Mouse (Mus musculus): ENCODE measurements around the gene Cyld. TPM values are rescaled to one million over a fixed set of nuclear protein-coding genes. Genes with fewer than 3 reads are reported as not detected.

Gene Cyld
- polyA plus RNA-seq, 1 experiment: 27.0 TPM

DNA sequence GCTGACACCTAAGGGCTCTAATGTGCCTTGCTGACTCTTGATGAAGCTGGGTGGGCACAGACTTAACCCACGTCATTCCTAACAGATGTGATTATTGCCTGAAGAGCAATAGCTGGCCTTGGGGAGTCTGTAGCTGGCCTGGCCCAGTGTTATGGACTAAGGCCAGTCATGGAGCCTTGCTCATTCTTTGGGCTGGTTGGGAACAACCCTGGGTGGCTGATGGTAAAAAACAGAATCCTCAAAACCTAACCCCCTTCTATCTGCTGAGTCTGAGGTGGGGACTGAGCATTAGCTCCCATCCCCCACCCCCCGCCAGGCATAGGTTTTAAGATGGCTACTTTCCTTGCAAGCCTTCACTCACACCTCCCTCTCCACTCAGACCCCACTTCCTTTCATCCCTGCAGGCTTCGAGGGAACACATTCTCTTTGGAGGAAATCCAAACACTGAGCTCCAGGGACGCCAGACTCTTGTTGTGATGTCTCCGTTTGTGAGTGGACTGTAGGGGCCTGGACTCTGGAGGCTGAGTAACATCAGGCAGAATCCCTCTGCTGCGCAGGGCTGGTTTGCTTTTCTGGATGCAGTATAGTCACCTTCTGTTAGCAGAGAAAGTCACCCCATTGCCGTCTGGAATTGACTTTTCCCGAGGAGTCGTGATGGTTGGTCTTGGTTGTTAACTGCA, 10.5 kb upstream of the Cyld start:
- DNase-seq (ENCODE audit: extremely low spot score in 1 of 2, low spot score in 1 of 2): no peak

- no peak for DNase-seq (ENCODE audit: extremely low spot score in 1 of 2, low spot score in 1 of 2)
Observed at GRCm38 (mm10) chr8:88686906-88687235, 10.0 kb upstream of the Cyld start.

- DNase-seq (ENCODE audit: extremely low spot score in 1 of 2, low spot score in 1 of 2): no peak
Observed at GRCm38 (mm10) chr8:88689151-88689550, 7.7 kb upstream of the Cyld start.

DNA sequence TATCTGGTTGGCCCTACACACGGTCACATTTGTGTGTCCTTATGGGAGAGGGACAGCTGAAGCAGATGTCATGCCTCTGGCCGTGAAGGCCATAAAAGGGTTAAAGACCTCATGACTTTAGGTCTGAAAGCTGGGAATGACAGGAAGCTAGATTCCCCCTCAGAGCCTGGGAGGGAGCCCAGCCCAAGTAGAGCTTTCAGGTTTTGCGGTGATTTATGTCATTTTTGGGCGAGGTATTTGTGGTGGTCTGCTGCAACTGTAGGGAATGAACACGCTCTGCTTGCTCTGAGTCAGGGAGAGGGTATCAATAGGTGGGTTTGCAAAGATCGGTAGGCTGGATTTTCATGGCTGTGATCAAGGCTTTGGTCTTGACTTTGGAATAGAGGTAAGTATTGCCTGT, 6.9 kb upstream of the Cyld start:
- DNase-seq (ENCODE audit: extremely low spot score in 1 of 2, low spot score in 1 of 2): no peak

DNA sequence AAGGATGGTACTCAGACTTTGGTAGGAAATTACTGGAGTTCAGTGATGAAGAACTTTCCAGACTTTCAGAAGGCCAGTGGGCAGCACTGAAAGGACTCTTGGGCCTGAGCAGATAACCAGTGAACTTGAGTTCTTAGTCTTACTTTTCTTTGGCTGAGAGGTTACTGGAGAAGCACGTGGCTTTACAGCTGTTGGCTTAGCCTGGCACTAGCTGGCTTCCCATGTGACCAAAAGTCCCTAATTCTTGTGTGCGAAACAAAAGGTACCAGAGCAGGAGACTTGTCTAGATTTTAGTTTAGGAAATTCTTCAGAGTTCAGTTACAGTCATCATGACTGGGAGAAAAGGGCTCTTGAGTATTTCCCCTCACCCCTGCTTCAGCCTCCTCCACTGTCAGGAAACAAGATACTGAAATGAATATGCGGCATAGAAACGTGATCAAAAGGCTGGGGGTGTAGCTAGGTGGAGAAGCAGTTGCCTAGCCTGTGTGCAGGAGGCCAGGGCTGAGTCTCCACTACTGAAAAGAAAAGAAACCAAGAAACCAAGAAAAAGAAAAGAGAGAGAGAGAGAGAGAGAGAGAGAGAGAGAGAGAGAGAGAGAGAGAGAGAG, 5.4 kb upstream of the Cyld start:
- DNase-seq (ENCODE audit: extremely low spot score in 1 of 2, low spot score in 1 of 2): no peak

DNA sequence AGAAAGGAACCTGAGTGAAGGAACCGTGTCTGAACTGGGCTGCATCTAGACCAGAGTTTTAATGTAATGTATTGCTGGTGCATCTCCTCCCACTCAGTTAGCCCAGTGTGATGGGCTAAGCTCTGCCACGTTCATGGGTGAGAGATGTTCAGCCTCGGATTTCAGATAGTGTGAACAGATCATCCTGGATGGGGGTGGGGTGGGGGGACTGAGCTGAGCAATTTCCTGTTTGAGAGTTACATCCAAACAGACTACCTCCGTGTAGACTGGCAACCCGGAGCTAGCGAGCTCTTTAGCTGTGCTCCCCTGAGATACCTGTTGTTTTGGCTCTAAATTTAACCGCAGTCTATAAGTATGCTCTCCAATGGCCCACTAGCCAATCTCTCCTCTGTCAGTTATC, 4.9 kb upstream of the Cyld start:
- DNase-seq (ENCODE audit: extremely low spot score in 1 of 2, low spot score in 1 of 2): no peak

DNA sequence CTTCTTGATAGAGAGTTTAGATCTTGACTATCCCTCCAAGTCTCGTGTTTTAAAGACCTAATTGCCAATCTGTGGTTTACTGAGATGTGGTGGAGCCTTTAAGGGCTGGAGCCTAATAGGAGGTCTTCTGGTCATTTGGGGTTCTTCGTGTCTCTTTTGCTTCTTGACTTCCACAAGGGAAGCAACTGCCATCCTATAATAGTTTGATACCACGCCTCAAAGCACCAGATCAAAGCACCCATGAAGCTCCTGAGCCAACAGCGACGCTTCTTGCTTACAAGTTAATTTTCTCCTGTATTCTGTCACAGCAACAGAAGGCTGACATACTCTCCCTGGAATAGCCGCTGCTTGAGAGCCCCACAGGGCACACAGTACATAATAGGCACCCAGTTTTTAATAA, 4.0 kb upstream of the Cyld start:
- no peak for DNase-seq (ENCODE audit: extremely low spot score in 1 of 2, low spot score in 1 of 2)

GRCm38 (mm10) chr8:88693376-88693775, 3.5 kb upstream of the Cyld start:
- no peak for DNase-seq (ENCODE audit: extremely low spot score in 1 of 2, low spot score in 1 of 2)

DNA sequence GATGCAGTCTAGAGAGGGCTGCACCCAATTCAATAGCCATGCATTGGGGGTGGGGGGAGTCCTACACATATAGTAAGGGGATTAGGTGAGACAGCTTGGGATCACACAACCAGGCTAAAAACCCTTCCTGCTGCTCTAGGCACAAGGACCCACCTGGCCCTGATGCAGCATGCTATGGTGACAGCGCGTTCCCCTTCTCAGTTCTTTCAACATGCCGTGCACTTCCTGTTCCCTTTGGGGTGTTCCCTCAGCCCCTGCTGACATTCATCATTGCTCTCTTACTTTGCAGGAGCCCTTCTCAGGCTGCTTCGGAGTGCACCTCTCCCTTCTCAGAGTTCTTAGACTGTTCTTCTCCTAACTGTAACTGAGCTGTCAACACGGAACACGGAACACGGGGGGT, 2.5 kb upstream of the Cyld start:
- DNase-seq (ENCODE audit: extremely low spot score in 1 of 2, low spot score in 1 of 2): no peak

- no peak for DNase-seq (ENCODE audit: extremely low spot score in 1 of 2, low spot score in 1 of 2)
Observed at GRCm38 (mm10) chr8:88696228-88696627, 600 bp upstream of the Cyld start.

DNA sequence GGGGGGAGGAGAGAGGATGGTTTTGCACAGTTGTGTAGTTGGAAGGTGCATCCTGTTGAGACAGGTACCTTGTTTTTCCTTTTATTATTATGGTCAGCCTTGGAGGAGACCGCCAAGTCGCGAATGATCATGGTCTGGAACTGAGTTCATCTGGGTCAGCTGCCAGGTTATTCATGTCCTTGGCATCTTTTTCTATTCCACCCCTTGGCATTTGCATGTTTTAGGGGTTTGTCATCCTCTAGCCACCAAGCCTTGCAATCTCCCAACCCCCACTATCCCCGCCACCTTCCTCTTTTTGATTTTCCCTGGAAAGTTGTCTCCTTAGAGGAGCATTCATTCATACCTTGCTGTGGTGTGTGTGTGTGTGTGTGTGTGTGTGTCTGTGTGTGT, 809 bp downstream of the Cyld start:
- DNase-seq (ENCODE audit: extremely low spot score in 1 of 2, low spot score in 1 of 2): no peak

GRCm38 (mm10) chr8:88698048-88698447, 1.2 kb downstream of the Cyld start:
- peak in 1 of 2 experiments; percentile 38 for DNase-seq (ENCODE audit: extremely low spot score in 1 of 2, low spot score in 1 of 2)

- peak in 1 of 2 experiments; percentile 45 for DNase-seq (ENCODE audit: extremely low spot score in 1 of 2, low spot score in 1 of 2)
Observed at GRCm38 (mm10) chr8:88701611-88702010, 4.8 kb downstream of the Cyld start.

DNA sequence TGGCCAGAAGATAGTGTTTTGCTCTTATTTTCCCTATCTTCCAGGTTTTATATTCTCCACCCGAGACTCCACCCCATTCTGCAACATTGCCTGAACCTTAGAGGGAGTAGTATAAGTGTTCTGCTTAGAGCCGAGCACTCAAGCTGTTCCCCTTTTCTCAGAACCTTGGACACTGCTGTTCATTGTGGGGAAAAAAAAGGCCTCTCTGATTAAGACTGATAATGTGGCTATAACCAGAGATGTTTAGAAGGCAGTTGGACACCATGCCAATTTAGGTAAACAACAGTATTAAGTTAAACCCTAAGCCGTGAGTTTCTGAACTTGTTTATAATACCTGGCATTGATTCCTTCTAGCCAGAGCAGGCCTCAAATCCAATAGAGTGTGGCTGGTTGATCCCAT, 6.0 kb downstream of the Cyld start:
- no peak for DNase-seq (ENCODE audit: extremely low spot score in 1 of 2, low spot score in 1 of 2)

- no peak for DNase-seq (ENCODE audit: extremely low spot score in 1 of 2, low spot score in 1 of 2)
Observed at GRCm38 (mm10) chr8:88723256-88723963, 26.6 kb downstream of the Cyld start.

- peak; percentile 89 to 97 for DNase-seq (ENCODE audit: extremely low spot score in 1 of 2, low spot score in 1 of 2)
Observed at GRCm38 (mm10) chr8:88755175-88755791, 58.5 kb downstream of the Cyld start.

- no peak for DNase-seq (ENCODE audit: extremely low spot score in 1 of 2, low spot score in 1 of 2)
Observed at GRCm38 (mm10) chr8:88761980-88762379, 65.2 kb downstream of the Cyld start.

DNA sequence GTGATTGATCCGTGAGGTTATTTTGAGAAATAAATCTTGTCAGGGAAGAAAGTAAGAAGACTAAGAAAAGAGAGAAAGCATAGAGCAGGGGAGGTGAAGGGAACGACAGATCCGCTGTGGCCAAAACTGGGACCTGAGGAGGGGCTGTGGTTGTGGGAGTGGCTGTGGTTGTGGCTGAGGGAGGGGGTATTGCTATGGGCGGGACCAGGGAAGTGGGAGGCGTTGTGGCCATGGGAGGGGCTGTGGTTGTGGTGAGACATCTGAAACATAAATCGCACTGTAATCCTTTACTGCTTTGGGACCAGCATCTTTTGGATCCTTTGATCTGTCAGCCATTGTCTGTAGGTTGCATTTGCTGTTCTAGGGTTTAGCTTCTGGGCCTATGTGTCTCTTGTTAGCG, 74.4 kb downstream of the Cyld start:
- no peak for DNase-seq (ENCODE audit: extremely low spot score in 1 of 2, low spot score in 1 of 2)

- peak in 1 of 2 experiments; percentile 33 for DNase-seq (ENCODE audit: extremely low spot score in 1 of 2, low spot score in 1 of 2)
Observed at GRCm38 (mm10) chr8:88774593-88775297, 77.9 kb downstream of the Cyld start.

DNA sequence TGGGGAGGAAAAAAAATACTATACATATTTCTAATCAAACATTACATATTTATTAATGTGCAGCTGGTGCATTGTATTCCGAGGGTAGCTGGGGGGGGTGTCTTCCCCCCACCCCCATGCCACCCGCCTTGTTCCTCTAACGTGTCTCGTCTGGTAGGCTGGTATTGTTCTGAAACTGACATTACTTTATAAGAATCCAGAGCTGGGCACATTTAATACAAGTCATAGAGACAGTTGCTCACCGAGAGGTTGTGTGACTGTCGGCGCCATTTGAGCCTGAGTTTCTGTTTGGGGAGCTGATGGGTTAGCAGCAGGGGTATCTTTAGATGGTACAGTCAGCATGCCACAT, 78.4 kb downstream of the Cyld start:
- no peak for DNase-seq (ENCODE audit: extremely low spot score in 1 of 2, low spot score in 1 of 2)

GRCm38 (mm10) chr8:88780142-88780541, 83.3 kb downstream of the Cyld start:
- DNase-seq (ENCODE audit: extremely low spot score in 1 of 2, low spot score in 1 of 2): no peak
